Mouse (Mus musculus): ENCODE measurements around the gene Kcnj9.
A peak's percentile ranks its signal among the peaks of the same experiment; 100 is the strongest.

Kcnj9 gene

GRCm38 (mm10) chr1:172329131-172329530 is at the start of gene Kcnj9:
TSS of gene Kcnj9 (minus strand) at chr1:172329318.
- ATAC-seq (ENCODE audit: insufficient number of reproducible peaks, low FRiP score, low TSS enrichment): peak; percentile 77

GRCm38 (mm10) chr1:172376758-172377458 is 47.8 kb upstream of the Kcnj9 start:
- ATAC-seq (ENCODE audit: insufficient number of reproducible peaks, low FRiP score, low TSS enrichment): peak; percentile 37; the same call in 1 of the 2 replicates

GRCm38 (mm10) chr1:172376198-172376667 is 47.1 kb upstream of the Kcnj9 start, which contains the start of gene Pigm:
TSS of gene Pigm (plus strand) at chr1:172376546.
- peak; percentile 100 for ATAC-seq (ENCODE audit: insufficient number of reproducible peaks, low FRiP score, low TSS enrichment)

- no peak for ATAC-seq (ENCODE audit: insufficient number of reproducible peaks, low FRiP score, low TSS enrichment)
These were observed 39.8 kb upstream of the Kcnj9 start for GRCm38 (mm10) chr1:172368768-172369418.

- ATAC-seq (ENCODE audit: insufficient number of reproducible peaks, low FRiP score, low TSS enrichment): 0 out of 2 replicates have a peak, but pooled peaks have one; percentile 49
These were observed 35.6 kb upstream of the Kcnj9 start for GRCm38 (mm10) chr1:172364684-172365083.

GRCm38 (mm10) chr1:172358341-172358740 is 29.2 kb upstream of the Kcnj9 start:
- ATAC-seq (ENCODE audit: insufficient number of reproducible peaks, low FRiP score, low TSS enrichment): no peak

GRCm38 (mm10) chr1:172357550-172357949 is 28.4 kb upstream of the Kcnj9 start:
- ATAC-seq (ENCODE audit: insufficient number of reproducible peaks, low FRiP score, low TSS enrichment): peak; percentile 75; the same call in 1 of the 2 replicates

GRCm38 (mm10) chr1:172355336-172355735 is 26.2 kb upstream of the Kcnj9 start:
- no peak for ATAC-seq (ENCODE audit: insufficient number of reproducible peaks, low FRiP score, low TSS enrichment)

- no peak for ATAC-seq (ENCODE audit: insufficient number of reproducible peaks, low FRiP score, low TSS enrichment)
These were observed 23.3 kb upstream of the Kcnj9 start for GRCm38 (mm10) chr1:172352453-172352852.

GRCm38 (mm10) chr1:172352001-172352400 is 22.9 kb upstream of the Kcnj9 start:
- ATAC-seq (ENCODE audit: insufficient number of reproducible peaks, low FRiP score, low TSS enrichment): no peak

- peak; percentile 52 for ATAC-seq (ENCODE audit: insufficient number of reproducible peaks, low FRiP score, low TSS enrichment)
These were observed 21.0 kb upstream of the Kcnj9 start for GRCm38 (mm10) chr1:172349916-172350812.

GRCm38 (mm10) chr1:172349504-172349903 is 20.4 kb upstream of the Kcnj9 start:
- no peak for ATAC-seq (ENCODE audit: insufficient number of reproducible peaks, low FRiP score, low TSS enrichment)

- no peak for ATAC-seq (ENCODE audit: insufficient number of reproducible peaks, low FRiP score, low TSS enrichment)
These were observed 18.3 kb upstream of the Kcnj9 start for GRCm38 (mm10) chr1:172347382-172347781.

- no peak for ATAC-seq (ENCODE audit: insufficient number of reproducible peaks, low FRiP score, low TSS enrichment)
These were observed 17.6 kb upstream of the Kcnj9 start for GRCm38 (mm10) chr1:172346707-172347106.

GRCm38 (mm10) chr1:172344820-172345219 is 15.7 kb upstream of the Kcnj9 start:
- no peak for ATAC-seq (ENCODE audit: insufficient number of reproducible peaks, low FRiP score, low TSS enrichment)

GRCm38 (mm10) chr1:172343914-172344313 is 14.8 kb upstream of the Kcnj9 start:
- ATAC-seq (ENCODE audit: insufficient number of reproducible peaks, low FRiP score, low TSS enrichment): no peak

- ATAC-seq (ENCODE audit: insufficient number of reproducible peaks, low FRiP score, low TSS enrichment): 0 out of 2 replicates have a peak, but pooled peaks have one; percentile 8
These were observed 13.6 kb upstream of the Kcnj9 start for GRCm38 (mm10) chr1:172342729-172343128.

GRCm38 (mm10) chr1:172341386-172341785 is 12.3 kb upstream of the Kcnj9 start:
- no peak for ATAC-seq (ENCODE audit: insufficient number of reproducible peaks, low FRiP score, low TSS enrichment)

- ATAC-seq (ENCODE audit: insufficient number of reproducible peaks, low FRiP score, low TSS enrichment): peak; percentile 80
These were observed 11.7 kb upstream of the Kcnj9 start, which contains the start of gene Kcnj10 for GRCm38 (mm10) chr1:172340729-172341321. TSS of gene Kcnj10 (plus strand) at chr1:172341210.

All from cerebellum, adult (tissue).